Mouse (Mus musculus): ENCODE measurements around the gene Map10. TPM values are rescaled to one million over a fixed set of nuclear protein-coding genes. Genes with fewer than 3 reads are reported as not detected.

The Map10 gene
- total and polyA plus RNA-seq, 3 experiments, result 0.05 TPM; not detected in 2

GRCm38 (mm10) chr8:125711514-125711913, 41.9 kb downstream of the Map10 start:
- no peaks in the 10 kb centered on the region for H3K36me3 ChIP-seq (replicated peaks)
- H3K9me3 ChIP-seq (replicated peaks), result peaks cover 81% of the 10 kb centered on the region
- H3K4me3 ChIP-seq (ENCODE audit: low read depth, low read length), result no peak overlapping the region
- ATAC-seq (ENCODE audit: extremely low read depth, insufficient number of reproducible peaks, low FRiP score, poor library complexity, severe bottlenecking) (no peak), DNase-seq (ENCODE audit: low spot score) (no peak)
- no peaks in the 10 kb centered on the region for H3K27me3 ChIP-seq (ENCODE audit: insufficient read depth, low read length)
- no peaks in the 10 kb centered on the region for H3K4me1 ChIP-seq (ENCODE audit: insufficient read depth, low read depth, low read length)
- no peak for TF ChIP-seq GATA1 (IDR thresholded peaks at IDR 0.05; ENCODE audit: borderline replicate concordance, low read length)

GRCm38 (mm10) chr8:125716211-125716610, 46.6 kb downstream of the Map10 start:
- TF ChIP-seq GATA1 (IDR thresholded peaks at IDR 0.05; ENCODE audit: borderline replicate concordance, low read length) (no peak), TAL1 (conservative IDR thresholded peaks at IDR 0.05; ENCODE audit: low read depth, low read length) (no peak), CTCF (IDR thresholded peaks at IDR 0.05; ENCODE audit: low read depth, low read length) (no peak), POLR2AphosphoS5 (IDR thresholded peaks at IDR 0.05; ENCODE audit: insufficient replicate concordance, low read depth, low read length) (no peak), GATA2 (IDR thresholded peaks at IDR 0.05; ENCODE audit: borderline replicate concordance, low read depth, low read length) (no peak)
- Histone ChIP-seq H3K27me3 (ENCODE audit: insufficient read depth, low read length) (no peaks in the 10 kb centered on the region), H3K36me3 (replicated peaks) (no peaks in the 10 kb centered on the region), H3K4me1 (ENCODE audit: insufficient read depth, low read depth, low read length) (no peaks in the 10 kb centered on the region), H3K9me3 (replicated peaks) (peaks cover 87% of the 10 kb centered on the region), H3K4me3 (ENCODE audit: low read depth, low read length) (no peak overlapping the region)
- DNase-seq (ENCODE audit: low spot score) (no peak), ATAC-seq (ENCODE audit: extremely low read depth, insufficient number of reproducible peaks, low FRiP score, poor library complexity, severe bottlenecking) (no peak)

GRCm38 (mm10) chr8:125716613-125717012, 47.0 kb downstream of the Map10 start:
- no peak for ATAC-seq (ENCODE audit: extremely low read depth, insufficient number of reproducible peaks, low FRiP score, poor library complexity, severe bottlenecking)
- Histone ChIP-seq H3K36me3 (replicated peaks) (no peaks in the 10 kb centered on the region), H3K9me3 (replicated peaks) (peaks cover 87% of the 10 kb centered on the region), H3K27me3 (ENCODE audit: insufficient read depth, low read length) (no peaks in the 10 kb centered on the region), H3K4me1 (ENCODE audit: insufficient read depth, low read depth, low read length) (no peaks in the 10 kb centered on the region), H3K4me3 (ENCODE audit: low read depth, low read length) (no peak overlapping the region)
- TF ChIP-seq GATA2 (IDR thresholded peaks at IDR 0.05; ENCODE audit: borderline replicate concordance, low read depth, low read length) (no peak), POLR2AphosphoS5 (IDR thresholded peaks at IDR 0.05; ENCODE audit: insufficient replicate concordance, low read depth, low read length) (no peak), GATA1 (IDR thresholded peaks at IDR 0.05; ENCODE audit: borderline replicate concordance, low read length) (no peak), CTCF (IDR thresholded peaks at IDR 0.05; ENCODE audit: low read depth, low read length) (no peak), TAL1 (conservative IDR thresholded peaks at IDR 0.05; ENCODE audit: low read depth, low read length) (no peak)
- DNase-seq (ENCODE audit: low spot score), result no peak

- ATAC-seq (ENCODE audit: extremely low read depth, insufficient number of reproducible peaks, low FRiP score, poor library complexity, severe bottlenecking), result no peak
- TF ChIP-seq TAL1 (conservative IDR thresholded peaks at IDR 0.05; ENCODE audit: low read depth, low read length) (no peak), GATA2 (IDR thresholded peaks at IDR 0.05; ENCODE audit: borderline replicate concordance, low read depth, low read length) (no peak), CTCF (IDR thresholded peaks at IDR 0.05; ENCODE audit: low read depth, low read length) (no peak), GATA1 (IDR thresholded peaks at IDR 0.05; ENCODE audit: borderline replicate concordance, low read length) (no peak), POLR2AphosphoS5 (IDR thresholded peaks at IDR 0.05; ENCODE audit: insufficient replicate concordance, low read depth, low read length) (no peak)
- Histone ChIP-seq H3K27me3 (ENCODE audit: insufficient read depth, low read length) (no peaks in the 10 kb centered on the region), H3K9me3 (replicated peaks) (peaks cover 85% of the 10 kb centered on the region), H3K36me3 (replicated peaks) (no peaks in the 10 kb centered on the region), H3K4me3 (ENCODE audit: low read depth, low read length) (no peak overlapping the region), H3K4me1 (ENCODE audit: insufficient read depth, low read depth, low read length) (no peaks in the 10 kb centered on the region)
- DNase-seq (ENCODE audit: low spot score), result no peak
Measured at GRCm38 (mm10) chr8:125718914-125719313, 49.3 kb downstream of the Map10 start.

GRCm38 (mm10) chr8:125722675-125723074, 53.1 kb downstream of the Map10 start:
- no peaks in the 10 kb centered on the region for H3K27me3 ChIP-seq (ENCODE audit: insufficient read depth, low read length)
- H3K9me3 ChIP-seq (replicated peaks), result peaks cover 85% of the 10 kb centered on the region
- H3K36me3 ChIP-seq (replicated peaks), result no peaks in the 10 kb centered on the region
- H3K4me1 ChIP-seq (ENCODE audit: insufficient read depth, low read depth, low read length), result no peaks in the 10 kb centered on the region
- ATAC-seq (ENCODE audit: extremely low read depth, insufficient number of reproducible peaks, low FRiP score, poor library complexity, severe bottlenecking) (no peak), DNase-seq (ENCODE audit: low spot score) (no peak)
- TF ChIP-seq POLR2AphosphoS5 (IDR thresholded peaks at IDR 0.05; ENCODE audit: insufficient replicate concordance, low read depth, low read length), result no peak
- no peak for TF ChIP-seq TAL1 (conservative IDR thresholded peaks at IDR 0.05; ENCODE audit: low read depth, low read length)
- TF ChIP-seq GATA2 (IDR thresholded peaks at IDR 0.05; ENCODE audit: borderline replicate concordance, low read depth, low read length), result no peak
- TF ChIP-seq GATA1 (IDR thresholded peaks at IDR 0.05; ENCODE audit: borderline replicate concordance, low read length), result no peak
- H3K4me3 ChIP-seq (ENCODE audit: low read depth, low read length), result no peak overlapping the region

Other genes starting within 250 kb of the Map10 start
- gene Sipa1l2, start 100.0 kb upstream of the Map10 start, total RNA-seq (2014; fragmentation: Nextera tagmentation), result not detected in 2 replicates
- gene Sipa1l2, start 100.0 kb upstream of the Map10 start, total RNA-seq (2017), result 0.05 and 0.06 TPM in 2 replicates
- gene Sipa1l2, start 100.0 kb upstream of the Map10 start, polyA plus RNA-seq (2012), result not detected in 2 replicates
- not detected in 2 replicates for gene Ntpcr, start 60.1 kb downstream of the Map10 start, total RNA-seq (2014; fragmentation: Nextera tagmentation)
- gene Ntpcr, start 60.1 kb downstream of the Map10 start, total RNA-seq (2017), result 0.12 TPM in 1 of 2 replicates, not detected in the other
- not detected in 2 replicates for gene Ntpcr, start 60.1 kb downstream of the Map10 start, polyA plus RNA-seq (2012)
- gene Pcnx2, start 228.5 kb downstream of the Map10 start, total RNA-seq (2014; fragmentation: Nextera tagmentation), result not detected in 2 replicates
- gene Pcnx2, start 228.5 kb downstream of the Map10 start, total RNA-seq (2017), result 0.12 and 0.16 TPM in 2 replicates
- gene Pcnx2, start 228.5 kb downstream of the Map10 start, polyA plus RNA-seq (2012), result not detected in 2 replicates
- gene Map3k21, start 240.6 kb downstream of the Map10 start, total RNA-seq (2014; fragmentation: Nextera tagmentation), result not detected in 2 replicates
- gene Map3k21, start 240.6 kb downstream of the Map10 start, total RNA-seq (2017), result 0.05 TPM in 1 of 2 replicates, not detected in the other
- not detected in 2 replicates for gene Map3k21, start 240.6 kb downstream of the Map10 start, polyA plus RNA-seq (2012)

All from G1E (cell line).